Mouse (Mus musculus): ENCODE results near the gene Tex2.

DNA sequence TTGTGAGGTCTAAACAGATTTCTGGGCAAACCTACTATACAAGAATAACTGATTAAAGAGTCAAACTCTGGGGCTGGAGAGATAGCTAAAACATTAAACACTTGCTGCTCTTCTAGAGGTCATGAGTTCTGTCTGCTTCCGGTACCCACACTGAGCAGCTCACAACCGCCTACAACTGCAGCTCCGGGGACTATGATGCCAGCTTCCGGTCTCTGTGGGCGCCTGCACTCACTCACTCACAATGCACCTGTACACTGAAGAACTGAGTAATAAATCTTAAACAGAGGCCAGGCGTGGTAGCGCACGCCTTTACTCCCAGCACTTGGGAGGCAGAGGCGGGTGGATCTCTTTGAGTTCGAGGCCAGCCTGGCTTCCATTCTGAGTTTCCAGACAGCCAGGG, 31.9 kb downstream of the Tex2 start:
- no peak for TF ChIP-seq POLR2A (IDR thresholded peaks at IDR 0.05; ENCODE audit: insufficient read depth, low read depth, low read length)
- no peak for TF ChIP-seq CTCF (IDR thresholded peaks at IDR 0.05; ENCODE audit: insufficient read depth, low read depth, low read length)

Measured in olfactory bulb, adult 2 months (tissue).